Mouse (Mus musculus) lung, adult 2 months (tissue): ENCODE data around the gene Tmprss6. TPM values are rescaled to one million over a fixed set of nuclear protein-coding genes. Genes with fewer than 3 reads are reported as not detected.

Experiments used
- DNase-seq: peaks from one replicate; pipeline ENCODE4 v3.0.0; 2022
- H3K4me1 ChIP-seq: fragments of 200-500 bp; 2 replicates; pipeline ENCODE4 v1.6.1; 2011; ENCODE audit warnings: low read length; ENCODE audit not compliant: control insufficient read depth, insufficient read depth
- H3K4me3 ChIP-seq: fragments of 200-500 bp; replicated peaks from 2 replicates; pipeline ENCODE3; 2011; ENCODE audit warnings: low read depth, mild to moderate bottlenecking, control low read depth, low read length; ENCODE audit errors: extremely low read depth
- CTCF ChIP-seq: fragments of 200-500 bp; IDR thresholded peaks from 2 replicates; pipeline ENCODE4 v1.5.1; 2011; ENCODE audit warnings: mild to moderate bottlenecking, low read length, control low read depth; ENCODE audit not compliant: insufficient read depth
- POLR2A ChIP-seq: fragments of 200-500 bp; IDR thresholded peaks from 2 replicates; pipeline ENCODE4 v1.6.1; 2011; ENCODE audit warnings: low read depth, mild to moderate bottlenecking, control low read depth, low read length, borderline replicate concordance; ENCODE audit errors: extremely low read depth
- WGBS: fragments of 180-500 bp; shearing (Covaris S2); methylation state at CpG from one replicate; pipeline ENCODE4 v1.1.7; 2018; 5-methylcytosine and 5-hydroxymethylcytosine counted together
- polyA plus RNA-seq: library from polyadenylated mRNA; depleted of rRNA; stranded (reverse); fragments of >200 nt; gene quantifications from 2 replicates; pipeline ENCODE4 v1.2.3, GENCODE M21; 2012

Tmprss6 gene
- polyA plus RNA-seq, 1 experiment = 1.2 TPM

DNA sequence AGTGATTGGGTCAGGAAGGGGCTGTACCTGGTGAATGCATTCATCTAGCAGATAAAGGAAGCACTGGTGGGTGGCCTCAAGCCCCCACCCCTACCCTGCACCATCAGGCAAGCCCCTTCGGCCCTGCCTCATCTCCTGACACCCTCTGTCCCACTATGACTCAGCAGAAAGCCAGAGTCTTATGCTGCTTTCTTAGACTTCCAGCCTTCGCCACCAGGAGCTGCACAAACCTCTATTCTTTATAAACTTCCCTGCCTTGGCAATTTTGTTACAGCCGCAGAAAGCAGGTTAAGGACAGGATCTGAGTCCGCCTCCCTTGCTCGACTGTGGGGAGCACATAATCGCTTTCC is 18.0 kb downstream of the Tmprss6 start:
- DNase-seq = no peak
- Histone ChIP-seq H3K4me1 (no peaks in the 10 kb centered on the region; the same call in none of the 2 replicates), H3K4me3 (no peak overlapping the region)
- WGBS = 77% methylated on average over 6 of the region's 6 CpGs
- TF ChIP-seq CTCF = no peak
- TF ChIP-seq POLR2A = no peak

DNA sequence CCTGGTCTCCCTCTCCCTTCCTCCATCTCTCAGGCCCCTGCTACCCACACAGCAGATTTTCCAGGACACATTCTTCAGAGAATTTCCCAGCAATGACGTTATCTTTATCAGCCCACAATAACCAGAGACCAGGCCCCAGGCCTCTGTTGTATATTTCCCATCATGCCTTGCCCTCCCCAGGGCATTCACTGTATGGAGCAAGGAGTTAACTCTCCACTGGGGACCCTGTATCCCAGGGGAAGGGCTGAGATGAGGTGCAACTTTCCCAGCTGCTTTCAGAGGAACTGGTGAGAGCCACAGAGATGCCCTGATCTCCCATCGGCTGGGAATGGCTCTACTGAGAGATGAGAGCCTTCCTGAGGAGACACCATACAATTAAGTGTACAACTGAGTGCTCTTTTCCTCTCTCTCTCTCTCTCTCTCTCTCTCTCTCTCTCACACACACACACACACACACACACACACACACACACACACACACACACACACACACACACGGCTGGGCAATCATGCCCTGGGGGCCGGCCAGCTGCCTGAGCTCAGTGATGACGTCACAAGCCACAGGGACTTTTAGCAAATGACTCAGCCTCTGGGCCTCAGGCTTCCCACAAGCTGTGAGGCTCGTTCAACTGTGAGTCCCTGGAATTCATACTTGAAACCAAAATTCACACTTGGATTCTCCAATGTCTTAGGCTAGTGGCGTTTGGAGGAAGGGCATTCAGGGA is 18.6 kb downstream of the Tmprss6 start:
- TF ChIP-seq POLR2A (no peak), CTCF (no peak)
- H3K4me3 ChIP-seq = no peak overlapping the region
- DNase-seq = no peak
- 29% methylated on average over 7 of the region's 7 CpGs for WGBS
- no peaks in the 10 kb centered on the region; the same call in none of the 2 replicates for H3K4me1 ChIP-seq

DNA sequence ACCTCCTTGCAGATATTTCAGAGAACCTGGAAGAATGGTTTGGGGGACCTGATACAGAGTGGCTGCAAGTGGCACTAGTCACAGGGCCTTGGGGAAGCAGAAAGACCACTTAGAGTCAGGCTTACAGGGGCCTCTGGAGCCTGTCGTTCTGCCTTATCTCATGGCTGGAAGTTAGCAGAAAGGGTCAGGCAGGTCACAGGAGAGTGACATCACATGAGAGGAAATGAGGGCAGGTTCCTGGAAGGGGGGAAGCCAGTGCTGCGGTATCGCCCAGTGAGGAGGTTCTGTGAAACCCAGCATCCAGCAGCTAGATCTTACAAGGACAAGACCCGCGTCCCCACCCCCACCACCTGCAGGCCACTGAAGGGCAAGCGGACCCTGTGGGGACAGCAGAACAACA is 19.3 kb downstream of the Tmprss6 start:
- H3K4me3 ChIP-seq = no peak overlapping the region
- WGBS = 52% methylated on average over 6 of the region's 6 CpGs
- TF ChIP-seq POLR2A = no peak
- no peak for TF ChIP-seq CTCF
- no peak for DNase-seq
- H3K4me1 ChIP-seq = no peaks in the 10 kb centered on the region; the same call in none of the 2 replicates

DNA sequence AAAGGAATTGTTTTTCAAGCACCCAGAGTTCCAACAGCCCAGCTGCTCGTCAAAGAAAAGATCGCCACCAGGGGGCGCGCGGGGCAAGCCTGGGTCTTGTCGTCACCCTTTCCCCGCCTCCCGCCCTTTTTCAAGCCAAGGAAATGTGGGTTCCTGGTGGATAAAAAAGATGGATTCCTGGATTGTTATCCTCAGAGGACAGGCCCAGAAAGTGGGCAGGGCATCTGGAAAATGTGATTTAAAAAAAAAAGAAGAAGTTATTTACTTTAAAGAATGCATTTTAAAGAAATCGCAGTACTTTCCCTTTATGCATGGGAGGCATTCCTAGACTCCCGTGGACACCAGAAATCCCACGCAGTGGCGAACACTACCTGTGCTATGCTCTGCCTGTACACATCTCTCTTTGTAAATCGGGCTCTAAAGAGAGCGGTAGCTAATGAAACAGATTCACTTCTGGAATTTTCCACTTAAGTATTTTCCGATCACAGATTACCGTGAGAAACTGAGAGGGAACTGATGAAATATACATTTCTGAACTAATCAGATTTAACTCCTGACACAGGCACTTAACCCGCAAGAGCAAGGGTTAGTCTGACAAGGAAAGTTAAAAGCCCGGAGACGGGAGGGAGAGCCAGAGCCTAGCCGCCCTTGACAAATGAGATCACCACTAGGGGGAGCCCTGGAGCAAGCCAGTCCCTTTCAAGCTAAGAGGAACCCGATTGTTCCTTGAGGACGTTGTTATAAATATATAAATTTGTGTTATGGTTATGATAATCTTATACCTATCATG is 20.5 kb downstream of the Tmprss6 start:
- TF ChIP-seq POLR2A = no peak
- TF ChIP-seq CTCF = peak; percentile 91
- WGBS = under 1% methylated on average over 22 of the region's 22 CpGs

DNA sequence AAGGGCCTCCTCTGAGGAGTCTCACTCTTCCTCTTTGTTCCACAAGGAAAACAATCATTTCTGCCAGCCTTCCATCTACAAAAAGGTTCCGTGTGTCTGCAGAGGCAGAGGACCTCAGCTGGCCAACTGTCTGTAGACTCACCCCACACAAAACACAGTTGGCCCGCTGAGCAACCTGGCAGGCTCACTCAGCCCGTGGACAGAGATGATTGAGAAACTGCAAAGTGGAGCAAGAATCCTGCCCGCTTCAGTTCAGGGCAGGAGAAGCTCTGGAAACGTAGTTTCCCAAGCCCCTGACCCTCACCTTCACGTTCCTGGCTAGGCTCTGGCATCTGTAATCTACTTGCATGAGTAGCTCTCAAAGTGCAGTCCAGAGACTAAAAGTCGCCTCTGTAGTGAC is 21.3 kb downstream of the Tmprss6 start:
- WGBS = 28% methylated on average over 7 of the region's 7 CpGs
- H3K4me1 ChIP-seq = no peaks in the 10 kb centered on the region; the same call in none of the 2 replicates
- TF ChIP-seq CTCF = no peak
- no peak for TF ChIP-seq POLR2A
- DNase-seq = no peak
- H3K4me3 ChIP-seq = no peak overlapping the region

More for the DNA sequence above, 20.5 kb downstream of the Tmprss6 start:
- no peaks in the 10 kb centered on the region; the same call in none of the 2 replicates for H3K4me1 ChIP-seq
- peak overlapping the region; percentile 70 for H3K4me3 ChIP-seq
- DNase-seq = peak; percentile 92

DNA sequence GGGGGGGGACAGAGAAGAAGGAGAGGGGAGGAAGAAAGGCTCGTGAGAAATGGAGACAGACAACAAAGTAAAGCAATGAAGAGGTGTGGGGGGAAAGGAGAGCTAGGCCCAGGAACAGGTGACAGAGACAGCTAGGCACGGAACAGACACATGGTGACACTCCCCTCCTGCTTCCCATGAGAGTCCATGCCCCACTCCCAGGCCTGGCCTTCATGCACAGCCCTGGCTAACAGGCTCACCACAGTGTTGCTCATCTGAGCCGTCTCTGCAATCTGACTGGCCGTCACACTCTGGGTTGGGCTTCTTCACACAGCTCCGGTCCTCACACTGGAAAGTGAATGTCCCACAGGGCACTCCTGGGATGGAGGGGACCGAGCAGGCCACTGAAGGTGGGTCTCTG is 24.6 kb downstream of the Tmprss6 start:
- DNase-seq = no peak
- WGBS = 53% methylated on average over 6 of the region's 6 CpGs

DNA sequence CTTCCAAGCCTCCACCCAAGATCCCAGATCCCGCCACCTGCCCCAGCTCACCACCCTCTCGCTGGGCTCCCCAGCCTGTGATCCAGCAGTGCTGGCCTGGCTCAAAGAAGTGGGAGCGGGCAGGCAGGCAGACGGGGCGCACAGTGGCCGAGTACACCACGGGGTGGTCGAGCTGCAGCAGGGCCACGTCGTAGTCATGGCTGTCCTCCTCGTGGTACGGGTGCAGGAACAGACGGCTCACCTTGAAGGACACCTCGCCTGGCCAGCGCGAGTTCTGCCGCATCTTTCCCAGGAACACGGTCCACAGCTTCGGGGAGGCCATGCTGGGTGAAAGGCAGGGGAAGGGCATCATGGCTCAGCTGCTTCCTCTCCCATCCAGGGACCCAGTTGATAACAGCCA is 26.2 kb downstream of the Tmprss6 start:
- 87% methylated on average over 19 of the region's 19 CpGs for WGBS
- TF ChIP-seq POLR2A (no peak), CTCF (no peak)
- Histone ChIP-seq H3K4me3 (no peak overlapping the region), H3K4me1 (no peaks in the 10 kb centered on the region; the same call in 1 of the 2 replicates)
- no peak for DNase-seq

More for the DNA sequence above, 24.6 kb downstream of the Tmprss6 start:
- H3K4me1 ChIP-seq = no peaks in the 10 kb centered on the region; the same call in 1 of the 2 replicates
- no peak overlapping the region for H3K4me3 ChIP-seq
- no peak for TF ChIP-seq POLR2A
- no peak for TF ChIP-seq CTCF

DNA sequence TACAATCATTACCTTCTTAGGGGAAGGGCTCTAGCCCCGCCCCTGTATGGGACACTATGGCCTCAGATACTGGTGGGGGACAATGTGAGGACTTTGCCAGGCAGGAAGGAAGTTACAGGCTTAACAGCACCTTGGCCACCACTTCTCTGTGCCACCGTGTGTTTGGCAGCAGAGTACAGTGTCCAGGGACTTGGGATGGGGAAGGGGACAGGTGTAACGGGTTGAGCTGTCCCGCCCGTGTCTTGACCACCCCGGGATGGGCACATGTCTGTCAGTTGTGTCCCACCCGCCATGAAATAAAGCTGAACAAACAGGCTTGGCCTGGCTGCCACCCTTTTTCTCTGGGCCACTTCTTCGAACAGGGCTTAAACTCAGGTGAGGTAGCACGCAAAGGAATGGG is 29.5 kb downstream of the Tmprss6 start:
- DNase-seq = no peak
- Histone ChIP-seq H3K4me3 (no peak overlapping the region), H3K4me1 (peaks cover 3% of the 10 kb centered on the region; the same call in 1 of the 2 replicates)
- 76% methylated on average over 9 of the region's 9 CpGs for WGBS
- TF ChIP-seq POLR2A (no peak), CTCF (no peak)

DNA sequence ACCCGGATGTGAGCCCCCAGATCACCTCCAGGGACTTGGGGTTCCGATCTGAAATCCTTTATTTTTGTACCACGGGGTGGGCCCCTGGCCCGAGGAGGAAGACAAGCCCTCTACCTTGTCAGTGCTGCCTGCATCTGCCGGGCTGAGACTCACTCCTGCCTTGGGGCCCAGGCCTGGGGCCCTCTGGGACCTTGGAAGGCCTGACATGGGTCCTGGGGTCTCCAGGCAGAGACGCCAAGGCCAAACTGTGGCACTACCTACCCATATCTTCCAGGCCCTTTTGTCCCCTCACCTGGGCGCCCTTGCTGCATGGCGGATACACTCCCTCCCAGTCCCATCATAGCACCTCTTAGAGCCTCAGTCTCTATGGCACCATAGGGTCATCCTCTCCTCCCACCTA is 29.9 kb downstream of the Tmprss6 start:
- no peak for TF ChIP-seq CTCF
- no peak for TF ChIP-seq POLR2A
- Histone ChIP-seq H3K4me3 (no peak overlapping the region), H3K4me1 (peaks cover 3% of the 10 kb centered on the region; the same call in 1 of the 2 replicates)
- no peak for DNase-seq
- WGBS = 72% methylated on average over 8 of the region's 8 CpGs

DNA sequence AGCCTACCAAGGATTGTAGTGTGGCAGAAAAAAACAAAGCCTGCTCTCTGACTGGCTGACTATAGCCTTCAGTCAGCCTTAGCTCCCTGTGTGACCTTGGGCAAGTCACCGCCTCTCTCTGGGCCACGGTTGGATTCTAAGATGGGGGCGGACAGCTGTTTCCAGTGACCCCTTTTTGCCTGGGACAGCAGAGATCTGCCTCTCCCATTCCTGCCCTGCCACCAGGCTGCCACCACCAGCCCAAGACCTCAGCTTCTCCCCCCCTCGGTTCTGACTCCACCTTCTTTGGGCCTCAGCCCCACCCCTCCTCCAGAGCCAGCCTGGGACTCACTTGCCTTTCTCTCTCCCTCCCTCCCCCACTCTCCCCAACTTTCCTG is 30.4 kb downstream of the Tmprss6 start:
- WGBS = 66% methylated on average over 4 of the region's 4 CpGs
- no peak for TF ChIP-seq CTCF
- H3K4me1 ChIP-seq = peaks cover 3% of the 10 kb centered on the region; the same call in 1 of the 2 replicates

More for the DNA sequence above, 30.4 kb downstream of the Tmprss6 start:
- no peak overlapping the region for H3K4me3 ChIP-seq
- no peak for DNase-seq
